Mouse (Mus musculus) olfactory bulb, adult 2 months (tissue): ENCODE data around the gene Dad1.

ENCODE experiments used
- CTCF ChIP-seq: fragments of 200-500 bp; IDR thresholded peaks from 2 replicates; pipeline ENCODE4 v1.5.1; 2012; ENCODE audit warnings: low read depth, mild to moderate bottlenecking, low read length, moderate library complexity; ENCODE audit not compliant: insufficient read depth
- POLR2A ChIP-seq: fragments of 200-500 bp; IDR thresholded peaks from 2 replicates; pipeline ENCODE4 v1.6.1; 2012; ENCODE audit warnings: mild to moderate bottlenecking, low read depth, low read length, moderate library complexity; ENCODE audit not compliant: insufficient read depth

- no peak for TF ChIP-seq CTCF
- TF ChIP-seq POLR2A = no peak
Observed at GRCm38 (mm10) chr14:54258131-54258670, 4.3 kb upstream of the Dad1 start.
